Comparison of ENCODE assay signal across 8 mouse cellular contexts in the genomic region with DNA sequence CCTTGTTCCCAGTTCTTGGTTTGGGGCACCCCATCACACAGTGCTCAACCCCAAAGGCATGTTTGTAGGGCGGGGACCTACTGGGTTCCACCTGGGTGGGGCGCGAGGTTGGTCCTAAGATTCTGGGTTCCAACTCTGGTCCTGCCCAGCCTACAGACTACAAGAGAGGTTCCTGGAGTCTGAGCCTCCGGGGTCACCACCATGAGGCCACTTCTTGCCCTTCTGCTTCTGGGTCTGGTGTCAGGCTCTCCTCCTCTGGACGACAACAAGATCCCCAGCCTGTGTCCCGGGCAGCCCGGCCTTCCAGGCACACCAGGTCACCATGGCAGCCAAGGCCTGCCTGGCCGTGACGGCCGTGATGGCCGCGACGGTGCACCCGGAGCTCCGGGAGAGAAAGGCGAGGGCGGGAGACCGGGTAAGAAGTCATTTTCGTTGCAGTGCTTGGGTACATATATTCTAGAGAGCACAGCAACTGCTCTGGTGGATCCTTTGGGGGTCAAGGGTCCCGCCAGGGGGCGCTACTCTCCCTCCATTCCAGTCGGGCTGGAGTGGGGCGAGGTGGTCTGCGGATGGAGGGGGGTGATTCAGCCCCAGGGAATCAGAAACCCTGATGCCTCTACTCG. TPM values are rescaled to one million over a fixed set of nuclear protein-coding genes. Genes with fewer than 3 reads are reported as not detected.
DNase-seq lines count a peak whose midpoint lies in the region; ATAC-seq and TF ChIP-seq lines count a peak whose summit lies in the region.

No protein-coding gene starts in this region.

- TF ChIP-seq EP300 in ES-Bruce4 (IDR thresholded peaks at IDR 0.05; ENCODE audit: insufficient read depth, low read depth, low read length): no peak
- TF ChIP-seq EP300 in liver, postnatal 0 days (IDR thresholded peaks at IDR 0.05; ENCODE audit: low read depth): no peak

- no peak for ATAC-seq in liver, postnatal 0 days

- no peak overlapping the region for H3K4me2 ChIP-seq in liver, postnatal 0 days (ENCODE audit: low read depth, low read length)

- 38% methylated on average over 25 of the region's 25 CpGs for WGBS in embryonic facial prominence, embryonic 10.5 days
- 36% methylated on average over 25 of the region's 25 CpGs for WGBS in hindbrain, embryonic 10.5 days
- WGBS in liver, postnatal 0 days (ENCODE audit: insufficient replicate concordance): 75% methylated on average over 25 of the region's 25 CpGs

- no peak overlapping the region for H3K27ac ChIP-seq in ES-Bruce4 (ENCODE audit: insufficient read depth, low read length)
- H3K27ac ChIP-seq in embryonic facial prominence, embryonic 10.5 days (replicated peaks): peak overlapping the region; percentile 75
- peak overlapping the region; percentile 81 for H3K27ac ChIP-seq in hindbrain, embryonic 10.5 days
- H3K27ac ChIP-seq in liver, postnatal 0 days (ENCODE audit: low read depth): peak overlapping the region; percentile 18; the same call in 1 of the 2 replicates

- H3K4me3 ChIP-seq in ES-Bruce4 (ENCODE audit: low read depth, low read length): peak overlapping the region; percentile 34; the same call in 1 of the 2 replicates
- H3K4me3 ChIP-seq in embryonic facial prominence, embryonic 10.5 days: peak overlapping the region; percentile 40
- H3K4me3 ChIP-seq in hindbrain, embryonic 10.5 days: peak overlapping the region; percentile 36
- H3K4me3 ChIP-seq in liver, postnatal 0 days (ENCODE audit: low read depth, low read length): no peak overlapping the region

- no peak for TF ChIP-seq POLR2A in ES-Bruce4 (IDR thresholded peaks at IDR 0.05; ENCODE audit: insufficient read depth, low read length)

- H3K9me3 ChIP-seq in ES-Bruce4 (replicated peaks; ENCODE audit: control insufficient read depth, insufficient read depth, low read length, poor library complexity, severe bottlenecking): no peaks in the 10 kb centered on the region
- no peaks in the 10 kb centered on the region for H3K9me3 ChIP-seq in embryonic facial prominence, embryonic 10.5 days
- H3K9me3 ChIP-seq in hindbrain, embryonic 10.5 days: no peaks in the 10 kb centered on the region
- H3K9me3 ChIP-seq in liver, postnatal 0 days (ENCODE audit: low read length): no peaks in the 10 kb centered on the region

- no peaks in the 10 kb centered on the region for H3K27me3 ChIP-seq in ES-Bruce4 (ENCODE audit: control insufficient read depth, insufficient read depth, low read length, poor library complexity, severe bottlenecking)
- no peaks in the 10 kb centered on the region for H3K27me3 ChIP-seq in embryonic facial prominence, embryonic 10.5 days (replicated peaks; ENCODE audit: low read depth, poor library complexity, severe bottlenecking)
- H3K27me3 ChIP-seq in hindbrain, embryonic 10.5 days (ENCODE audit: insufficient read depth, poor library complexity, severe bottlenecking): no peaks in the 10 kb centered on the region
- no peaks in the 10 kb centered on the region for H3K27me3 ChIP-seq in liver, postnatal 0 days (ENCODE audit: insufficient read depth, low read length)

- H3K4me1 ChIP-seq in ES-Bruce4 (ENCODE audit: control insufficient read depth, insufficient read depth, low read length): no peaks in the 10 kb centered on the region
- H3K4me1 ChIP-seq in embryonic facial prominence, embryonic 10.5 days: peaks cover 63% of the 10 kb centered on the region
- peaks cover 62% of the 10 kb centered on the region for H3K4me1 ChIP-seq in hindbrain, embryonic 10.5 days (replicated peaks)
- peaks cover 20% of the 10 kb centered on the region for H3K4me1 ChIP-seq in liver, postnatal 0 days (ENCODE audit: insufficient read depth)

- DNase-seq in cerebellum, adult 9-10 months: peak; percentile 64
- no peak for DNase-seq in cerebellum, adult 8-10 months
- DNase-seq in embryonic facial prominence, embryonic 10.5 days (ENCODE audit: low spot score): peak; percentile 67
- DNase-seq in hindbrain, embryonic 10.5 days (ENCODE audit: low spot score): peak; percentile 63
- DNase-seq in liver, postnatal 0 days: peak; percentile 52
- DNase-seq in testis, postnatal 10 days (ENCODE audit: low spot score): peak; percentile 84
- no peak for DNase-seq in natural killer cell, adult 2 months (ENCODE audit: low spot score in 2 of 2)

- 0 out of 2 replicates have a peak, but pooled peaks cover 3% of the 10 kb centered on the region for H3K36me3 ChIP-seq in ES-Bruce4 (ENCODE audit: control insufficient read depth, insufficient read depth, low read length, poor library complexity, severe bottlenecking)
- peaks cover 73% of the 10 kb centered on the region for H3K36me3 ChIP-seq in embryonic facial prominence, embryonic 10.5 days (replicated peaks)
- peaks cover 77% of the 10 kb centered on the region for H3K36me3 ChIP-seq in hindbrain, embryonic 10.5 days
- H3K36me3 ChIP-seq in liver, postnatal 0 days (replicated peaks; ENCODE audit: insufficient read depth, low read length): peaks cover 14% of the 10 kb centered on the region

- H3K9ac ChIP-seq in ES-Bruce4 (ENCODE audit: low read depth, poor library complexity, severe bottlenecking): peak overlapping the region; percentile 38; the same call in 1 of the 2 replicates
- no peak overlapping the region; the same call in 1 of the 2 replicates for H3K9ac ChIP-seq in liver, postnatal 0 days (replicated peaks)

- peak; percentile 69 for TF ChIP-seq CTCF in ES-Bruce4 (IDR thresholded peaks at IDR 0.05; ENCODE audit: low read depth, low read length)
- peak; percentile 51 for TF ChIP-seq CTCF in liver, postnatal 0 days (IDR thresholded peaks at IDR 0.05; ENCODE audit: low read depth)

RNA-seq across cellular contexts. Expression of a gene that starts 0.6 kb away (rescaled TPM):
- not detected in 2 replicates for polyA plus RNA-seq in ES-Bruce4 (2011; ENCODE audit: insufficient read depth, insufficient read length, low read depth, missing spikeins)
- polyA plus RNA-seq in embryonic facial prominence, embryonic 10.5 days (2016; fragmentation: Nextera tagmentation; extraction: Ambion mirVana): 0.27 and 0.75 TPM in 2 replicates
- 0.31 and 1.1 TPM in 2 replicates for polyA plus RNA-seq in hindbrain, embryonic 10.5 days (2016; fragmentation: Nextera tagmentation; extraction: Ambion mirVana)
- 1.0 and 1.3 TPM in 2 replicates for polyA plus RNA-seq in liver, postnatal 0 days (2015; fragmentation: Nextera tagmentation; extraction: Ambion mirVana)

RNA-seq across cellular contexts. Expression of a gene that starts 5.6 kb away (rescaled TPM):
- polyA plus RNA-seq in ES-Bruce4 (2011; ENCODE audit: insufficient read depth, insufficient read length, low read depth, missing spikeins): 0.49 and 0.67 TPM in 2 replicates
- 0.31 and 0.49 TPM in 2 replicates for polyA plus RNA-seq in embryonic facial prominence, embryonic 10.5 days (2016; fragmentation: Nextera tagmentation; extraction: Ambion mirVana)
- 0.22 and 0.75 TPM in 2 replicates for polyA plus RNA-seq in hindbrain, embryonic 10.5 days (2016; fragmentation: Nextera tagmentation; extraction: Ambion mirVana)
- polyA plus RNA-seq in liver, postnatal 0 days (2015; fragmentation: Nextera tagmentation; extraction: Ambion mirVana): not detected in 2 replicates

RNA-seq across cellular contexts. Expression of a gene that starts 5.6 kb away (rescaled TPM):
- 34.1 and 34.3 TPM in 2 replicates for polyA plus RNA-seq in ES-Bruce4 (2011; ENCODE audit: insufficient read depth, insufficient read length, low read depth, missing spikeins)
- 80.1 and 80.9 TPM in 2 replicates for polyA plus RNA-seq in embryonic facial prominence, embryonic 10.5 days (2016; fragmentation: Nextera tagmentation; extraction: Ambion mirVana)
- 75.6 and 76.9 TPM in 2 replicates for polyA plus RNA-seq in hindbrain, embryonic 10.5 days (2016; fragmentation: Nextera tagmentation; extraction: Ambion mirVana)
- polyA plus RNA-seq in liver, postnatal 0 days (2015; fragmentation: Nextera tagmentation; extraction: Ambion mirVana): 17.9 and 18.8 TPM in 2 replicates

RNA-seq across cellular contexts. Expression of a gene that starts 6.1 kb away (rescaled TPM):
- polyA plus RNA-seq in ES-Bruce4 (2011; ENCODE audit: insufficient read depth, insufficient read length, low read depth, missing spikeins): not detected in 2 replicates
- polyA plus RNA-seq in embryonic facial prominence, embryonic 10.5 days (2016; fragmentation: Nextera tagmentation; extraction: Ambion mirVana): 0.09 and 0.12 TPM in 2 replicates
- 0.14 and 0.30 TPM in 2 replicates for polyA plus RNA-seq in hindbrain, embryonic 10.5 days (2016; fragmentation: Nextera tagmentation; extraction: Ambion mirVana)
- not detected in 2 replicates for polyA plus RNA-seq in liver, postnatal 0 days (2015; fragmentation: Nextera tagmentation; extraction: Ambion mirVana)

RNA-seq across cellular contexts. Expression of a gene that starts 26.6 kb away (rescaled TPM):
- polyA plus RNA-seq in ES-Bruce4 (2011; ENCODE audit: insufficient read depth, insufficient read length, low read depth, missing spikeins): 57.6 and 58.0 TPM in 2 replicates
- 11.2 and 12.3 TPM in 2 replicates for polyA plus RNA-seq in embryonic facial prominence, embryonic 10.5 days (2016; fragmentation: Nextera tagmentation; extraction: Ambion mirVana)
- polyA plus RNA-seq in hindbrain, embryonic 10.5 days (2016; fragmentation: Nextera tagmentation; extraction: Ambion mirVana): 10.8 and 11.2 TPM in 2 replicates
- polyA plus RNA-seq in liver, postnatal 0 days (2015; fragmentation: Nextera tagmentation; extraction: Ambion mirVana): 4.2 and 4.5 TPM in 2 replicates

Comparison
In these comparisons a context has a peak if more than half of its experiments do, and no peak if none do; other contexts are left out.
1. DNase-seq: peak in cerebellum, adult 9-10 months (single experiment), embryonic facial prominence, embryonic 10.5 days (single experiment), hindbrain, embryonic 10.5 days (single experiment), liver, postnatal 0 days (single experiment) and testis, postnatal 10 days (single experiment); none in cerebellum, adult 8-10 months (single experiment) and natural killer cell, adult 2 months (0 of 2).